Mouse (Mus musculus) megakaryocyte, embryonic 14.5 days (primary cell): Measurements from ENCODE around the gene Abracl.

Source experiments
- FLI1 ChIP-seq: IDR thresholded peaks from 2 replicates; pipeline ENCODE4 v1.6.1; 2012; ENCODE audit warnings: low read length, inconsistent platforms, mixed read lengths
- GATA1 ChIP-seq: IDR thresholded peaks from 3 replicates; pipeline ENCODE4 v1.6.1; 2012; ENCODE audit warnings: mixed read lengths, low read length, inconsistent platforms, borderline replicate concordance

GRCm38 (mm10) chr10:18020443-18020842, 2.6 kb downstream of the Abracl start:
- TF ChIP-seq GATA1 (no peak), FLI1 (no peak)
